Mouse (Mus musculus) heart, postnatal 4 days (tissue): ENCODE results near the gene Ctsll3. TPM values are rescaled to one million over a fixed set of nuclear protein-coding genes. Genes with fewer than 3 reads are reported as not detected.

ENCODE experiments used
- total RNA-seq, 2 experiments: library from RNA; stranded (reverse); gene quantifications; 2 replicates each; pipeline ENCODE4 v1.2.3; 2021

The Ctsll3 gene
- total RNA-seq, 2 experiments from 2014 or later, result not detected

Other genes with a start within 250 kb of the Ctsll3 start
- gene Dapk1, start 200.9 kb downstream of the Ctsll3 start, total RNA-seq, result 10 to 100 TPM; 15.9 to 22.7 TPM
- not detected for gene BC051665, start 16.5 kb downstream of the Ctsll3 start, total RNA-seq
- not detected for gene 4930486L24Rik, start 61.6 kb upstream of the Ctsll3 start, total RNA-seq
- gene Gm49392, start 94.0 kb upstream of the Ctsll3 start, total RNA-seq, result 1 to 10 TPM in 1 of 2 experiments, under 1 TPM in 1; 0.68 to 1.2 TPM
- 1 to 10 TPM; 6.1 to 7.2 TPM for gene Ctla2b, start 94.6 kb upstream of the Ctsll3 start, total RNA-seq
- not detected for gene Tpbpb, start 102.0 kb upstream of the Ctsll3 start, total RNA-seq
- 1 to 10 TPM in 1 of 2 experiments, not detected in 1; 1.1 TPM for gene Gm49393, start 132.7 kb upstream of the Ctsll3 start, total RNA-seq
- 1 to 10 TPM; 1.8 to 3.6 TPM for gene Gm49391, start 133.7 kb upstream of the Ctsll3 start, total RNA-seq
- 100 to 1,000 TPM; 106 to 123 TPM for gene Ctla2a, start 133.8 kb upstream of the Ctsll3 start, total RNA-seq
- gene Tpbpa, start 139.1 kb upstream of the Ctsll3 start, total RNA-seq, result not detected
- not detected for gene Ctsj, start 203.1 kb upstream of the Ctsll3 start, total RNA-seq
- not detected for gene Ctsq, start 237.8 kb upstream of the Ctsll3 start, total RNA-seq